Mouse (Mus musculus): ENCODE data around the gene Glg1. TPM values are rescaled to one million over a fixed set of nuclear protein-coding genes. Genes with fewer than 3 reads are reported as not detected.
A peak's percentile ranks its signal among the peaks of the same experiment; 100 is the strongest.
"Not testable (repeated sequence)": the region's sequence is repeated elsewhere in the genome, so short reads cannot be mapped to it uniquely, and the experiment has no call there.

The Glg1 gene
- total RNA-seq, 2 experiments from 2014 or later: 138 to 139 TPM

- DNase-seq (ENCODE audit: low spot score in 2 of 2): no peak
Observed at GRCm38 (mm10) chr8:111258010-111258630, 896 bp downstream of the Glg1 start.

GRCm38 (mm10) chr8:111252487-111253112 lies 6.4 kb downstream of the Glg1 start:
- DNase-seq (ENCODE audit: low spot score in 2 of 2): no peak

- DNase-seq (ENCODE audit: low spot score in 2 of 2): no peak
Observed at GRCm38 (mm10) chr8:111250111-111250510, 8.9 kb downstream of the Glg1 start.

GRCm38 (mm10) chr8:111248136-111248535 lies 10.9 kb downstream of the Glg1 start:
- no peak for DNase-seq (ENCODE audit: low spot score in 2 of 2)

GRCm38 (mm10) chr8:111246864-111247263 lies 12.2 kb downstream of the Glg1 start:
- not testable (repeated sequence) for DNase-seq (ENCODE audit: low spot score in 2 of 2)

GRCm38 (mm10) chr8:111246287-111246830 lies 12.7 kb downstream of the Glg1 start:
- DNase-seq (ENCODE audit: low spot score in 2 of 2): no peak

- no peak for DNase-seq (ENCODE audit: low spot score in 2 of 2)
Observed at GRCm38 (mm10) chr8:111237301-111237700, 21.7 kb downstream of the Glg1 start.

GRCm38 (mm10) chr8:111233730-111234129 lies 25.3 kb downstream of the Glg1 start:
- no peak for DNase-seq (ENCODE audit: low spot score in 2 of 2)

GRCm38 (mm10) chr8:111224153-111224552 lies 34.9 kb downstream of the Glg1 start:
- peak; percentile 16 to 21 for DNase-seq (ENCODE audit: low spot score in 2 of 2)

GRCm38 (mm10) chr8:111218107-111218506 lies 40.9 kb downstream of the Glg1 start:
- peak; percentile 70 to 72 for DNase-seq (ENCODE audit: low spot score in 2 of 2)

GRCm38 (mm10) chr8:111213406-111213805 lies 45.6 kb downstream of the Glg1 start:
- DNase-seq (ENCODE audit: low spot score in 2 of 2): no peak

GRCm38 (mm10) chr8:111211180-111211579 lies 47.8 kb downstream of the Glg1 start:
- DNase-seq (ENCODE audit: low spot score in 2 of 2): no peak

- no peak for DNase-seq (ENCODE audit: low spot score in 2 of 2)
Observed at GRCm38 (mm10) chr8:111209874-111210273, 49.1 kb downstream of the Glg1 start.

GRCm38 (mm10) chr8:111206321-111206720 lies 52.7 kb downstream of the Glg1 start:
- no peak for DNase-seq (ENCODE audit: low spot score in 2 of 2)

- no peak for DNase-seq (ENCODE audit: low spot score in 2 of 2)
Observed at GRCm38 (mm10) chr8:111205033-111205432, 54.0 kb downstream of the Glg1 start.

GRCm38 (mm10) chr8:111203341-111203740 lies 55.7 kb downstream of the Glg1 start:
- DNase-seq (ENCODE audit: low spot score in 2 of 2): no peak

- no peak for DNase-seq (ENCODE audit: low spot score in 2 of 2)
Observed at GRCm38 (mm10) chr8:111197966-111198365, 61.0 kb downstream of the Glg1 start.

- DNase-seq (ENCODE audit: low spot score in 2 of 2): no peak
Observed at GRCm38 (mm10) chr8:111196181-111196580, 62.8 kb downstream of the Glg1 start.

GRCm38 (mm10) chr8:111188594-111189211 lies 70.3 kb downstream of the Glg1 start:
- DNase-seq (ENCODE audit: low spot score in 2 of 2): no peak

GRCm38 (mm10) chr8:111187470-111187869 lies 71.5 kb downstream of the Glg1 start:
- no peak for DNase-seq (ENCODE audit: low spot score in 2 of 2)

GRCm38 (mm10) chr8:111185472-111185947 lies 73.5 kb downstream of the Glg1 start:
- DNase-seq (ENCODE audit: low spot score in 2 of 2): peak; percentile 52 to 54

- no peak for DNase-seq (ENCODE audit: low spot score in 2 of 2)
Observed at GRCm38 (mm10) chr8:111171661-111172060, 87.4 kb downstream of the Glg1 start.
